Mouse (Mus musculus): Measurements from ENCODE around the gene Cry2. TPM values are rescaled to one million over a fixed set of nuclear protein-coding genes. Genes with fewer than 3 reads are reported as not detected.

Cry2 gene
- total and polyA plus RNA-seq, 2 experiments from 2014 or later = 36.7 to 43.2 TPM

- DNase-seq (no peak), ATAC-seq (no peak)
- Histone ChIP-seq H3K36me3 (ENCODE audit: insufficient read depth) (no peaks in the 10 kb centered on the region), H3K4me1 (ENCODE audit: insufficient read depth) (0 out of 2 replicates have a peak, but pooled peaks cover 4% of the 10 kb centered on the region), H3K4me3 (ENCODE audit: low read depth, low read length) (no peak overlapping the region), H3K9me3 (ENCODE audit: low read length) (no peaks in the 10 kb centered on the region), H3K4me2 (ENCODE audit: low read depth) (no peak overlapping the region), H3K27ac (ENCODE audit: low read depth, low read length) (no peak overlapping the region), H3K27me3 (ENCODE audit: insufficient read depth, low read length) (no peaks in the 10 kb centered on the region), H3K9ac (no peak overlapping the region)
- TF ChIP-seq CTCF (IDR thresholded peaks at IDR 0.05; ENCODE audit: low read depth) = no peak
- 53% methylated on average over 9 of the region's 9 CpGs for WGBS
These were observed 12.0 kb upstream of the Cry2 start for GRCm38 (mm10) chr2:92445890-92446289.

DNA sequence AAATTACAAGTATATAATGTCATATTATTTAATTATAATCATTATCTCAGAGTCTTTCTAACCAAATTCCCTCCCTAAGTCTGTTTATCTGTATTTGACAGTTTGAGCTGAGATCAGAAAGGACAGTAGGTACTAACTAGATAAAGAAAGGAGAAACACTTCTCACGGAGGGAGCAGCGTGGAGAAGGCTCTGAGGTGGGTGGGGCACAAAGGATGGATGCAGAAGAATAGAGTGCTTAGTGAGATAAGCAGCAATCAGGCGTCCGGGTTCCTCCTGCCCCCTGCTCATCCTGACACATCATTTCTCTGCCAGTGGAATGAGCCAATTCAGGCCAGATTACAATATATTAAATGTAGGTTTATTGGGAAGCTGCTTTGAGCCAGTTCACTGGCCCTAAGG lies 10.5 kb upstream of the Cry2 start:
- Histone ChIP-seq H3K4me2 (ENCODE audit: low read depth) (no peak overlapping the region), H3K9ac (no peak overlapping the region), H3K4me1 (ENCODE audit: insufficient read depth) (0 out of 2 replicates have a peak, but pooled peaks cover 4% of the 10 kb centered on the region), H3K9me3 (ENCODE audit: low read length) (no peaks in the 10 kb centered on the region), H3K36me3 (ENCODE audit: insufficient read depth) (no peaks in the 10 kb centered on the region), H3K27me3 (ENCODE audit: insufficient read depth, low read length) (no peaks in the 10 kb centered on the region), H3K4me3 (ENCODE audit: low read depth, low read length) (no peak overlapping the region), H3K27ac (ENCODE audit: low read depth, low read length) (no peak overlapping the region)
- ATAC-seq (no peak), DNase-seq (no peak)
- TF ChIP-seq CTCF (IDR thresholded peaks at IDR 0.05; ENCODE audit: low read depth) = no peak
- 43% methylated on average over 4 of the region's 4 CpGs for WGBS

DNA sequence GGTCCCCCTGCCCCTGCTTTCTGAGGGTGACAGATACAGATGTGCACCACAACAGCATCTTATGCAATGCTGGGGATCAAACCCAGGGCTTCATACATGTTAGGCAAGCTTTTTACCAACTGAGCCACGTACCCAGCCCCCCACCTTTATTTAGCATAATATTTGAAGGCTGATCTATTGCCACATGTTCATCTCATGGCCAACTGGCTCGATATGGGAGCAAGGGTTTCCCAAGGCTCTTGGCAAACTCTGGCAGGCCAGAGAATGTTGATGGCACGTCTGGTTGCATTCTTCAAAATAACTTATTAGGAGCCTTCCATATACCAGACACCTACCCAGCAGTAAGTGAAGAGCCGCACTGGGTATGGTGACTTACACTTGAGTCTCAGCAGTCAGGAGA lies 9.5 kb upstream of the Cry2 start:
- H3K4me1 ChIP-seq (ENCODE audit: insufficient read depth) = 0 out of 2 replicates have a peak, but pooled peaks cover 4% of the 10 kb centered on the region
- H3K36me3 ChIP-seq (ENCODE audit: insufficient read depth) = no peaks in the 10 kb centered on the region
- DNase-seq (no peak), ATAC-seq (no peak)
- TF ChIP-seq CTCF (IDR thresholded peaks at IDR 0.05; ENCODE audit: low read depth) = no peak
- H3K9me3 ChIP-seq (ENCODE audit: low read length) = no peaks in the 10 kb centered on the region
- no peaks in the 10 kb centered on the region for H3K27me3 ChIP-seq (ENCODE audit: insufficient read depth, low read length)
- 76% methylated on average over 4 of the region's 4 CpGs for WGBS
- H3K9ac ChIP-seq = no peak overlapping the region
- no peak overlapping the region for H3K4me2 ChIP-seq (ENCODE audit: low read depth)
- H3K27ac ChIP-seq (ENCODE audit: low read depth, low read length) = no peak overlapping the region
- no peak overlapping the region for H3K4me3 ChIP-seq (ENCODE audit: low read depth, low read length)

- Histone ChIP-seq H3K4me1 (ENCODE audit: insufficient read depth) (0 out of 2 replicates have a peak, but pooled peaks cover 4% of the 10 kb centered on the region), H3K27ac (ENCODE audit: low read depth, low read length) (no peak overlapping the region), H3K4me3 (ENCODE audit: low read depth, low read length) (no peak overlapping the region), H3K27me3 (ENCODE audit: insufficient read depth, low read length) (no peaks in the 10 kb centered on the region), H3K9ac (no peak overlapping the region), H3K9me3 (ENCODE audit: low read length) (no peaks in the 10 kb centered on the region), H3K36me3 (ENCODE audit: insufficient read depth) (no peaks in the 10 kb centered on the region), H3K4me2 (ENCODE audit: low read depth) (no peak overlapping the region)
- DNase-seq (peak; percentile 44), ATAC-seq (peak; percentile 73; the same call in 1 of the 2 replicates)
- WGBS = 65% methylated on average over 12 of the region's 12 CpGs
- no peak for TF ChIP-seq CTCF (IDR thresholded peaks at IDR 0.05; ENCODE audit: low read depth)
These were observed 8.7 kb upstream of the Cry2 start for GRCm38 (mm10) chr2:92442419-92443001.

- WGBS = 61% methylated on average over 6 of the region's 6 CpGs
- Histone ChIP-seq H3K4me3 (ENCODE audit: low read depth, low read length) (no peak overlapping the region), H3K4me1 (ENCODE audit: insufficient read depth) (0 out of 2 replicates have a peak, but pooled peaks cover 4% of the 10 kb centered on the region), H3K4me2 (ENCODE audit: low read depth) (no peak overlapping the region), H3K9me3 (ENCODE audit: low read length) (no peaks in the 10 kb centered on the region), H3K27ac (ENCODE audit: low read depth, low read length) (no peak overlapping the region), H3K27me3 (ENCODE audit: insufficient read depth, low read length) (no peaks in the 10 kb centered on the region), H3K36me3 (ENCODE audit: insufficient read depth) (no peaks in the 10 kb centered on the region), H3K9ac (no peak overlapping the region)
- ATAC-seq (no peak), DNase-seq (no peak)
- TF ChIP-seq CTCF (IDR thresholded peaks at IDR 0.05; ENCODE audit: low read depth) = no peak
These were observed 6.6 kb upstream of the Cry2 start for GRCm38 (mm10) chr2:92440432-92440831.

GRCm38 (mm10) chr2:92438567-92438966 lies 4.7 kb upstream of the Cry2 start:
- H3K9ac ChIP-seq = no peak overlapping the region
- ATAC-seq (no peak), DNase-seq (no peak)
- TF ChIP-seq CTCF (IDR thresholded peaks at IDR 0.05; ENCODE audit: low read depth) = no peak
- H3K27me3 ChIP-seq (ENCODE audit: insufficient read depth, low read length) = no peaks in the 10 kb centered on the region
- peaks cover 12% of the 10 kb centered on the region for H3K4me1 ChIP-seq (ENCODE audit: insufficient read depth)
- 61% methylated on average over 3 of the region's 3 CpGs for WGBS
- H3K4me3 ChIP-seq (ENCODE audit: low read depth, low read length) = no peak overlapping the region
- no peaks in the 10 kb centered on the region for H3K36me3 ChIP-seq (ENCODE audit: insufficient read depth)
- H3K27ac ChIP-seq (ENCODE audit: low read depth, low read length) = no peak overlapping the region
- no peaks in the 10 kb centered on the region for H3K9me3 ChIP-seq (ENCODE audit: low read length)
- H3K4me2 ChIP-seq (ENCODE audit: low read depth) = no peak overlapping the region

DNA sequence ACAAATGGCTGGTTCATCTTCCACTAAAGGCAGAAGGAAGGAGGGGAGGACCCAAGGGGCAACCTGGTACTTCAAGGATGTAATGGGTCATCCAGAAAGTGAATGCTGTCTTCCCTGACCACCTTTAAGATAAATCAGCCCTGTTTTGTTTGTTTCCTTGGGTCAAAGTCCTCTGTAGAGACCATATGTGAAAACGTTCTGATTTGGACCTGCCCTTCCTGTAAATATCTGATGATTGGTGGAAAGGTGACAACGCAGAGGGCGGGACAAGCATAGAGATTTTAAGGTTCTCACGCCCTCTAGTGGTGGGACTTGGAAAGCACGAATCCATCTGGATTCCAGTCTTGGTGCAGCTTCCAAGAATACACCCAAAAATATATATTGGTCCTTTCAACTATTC lies 4.0 kb upstream of the Cry2 start:
- no peak overlapping the region for H3K27ac ChIP-seq (ENCODE audit: low read depth, low read length)
- H3K27me3 ChIP-seq (ENCODE audit: insufficient read depth, low read length) = no peaks in the 10 kb centered on the region
- TF ChIP-seq CTCF (IDR thresholded peaks at IDR 0.05; ENCODE audit: low read depth) = peak; percentile 86
- ATAC-seq (no peak), DNase-seq (peak; percentile 85)
- H3K4me1 ChIP-seq (ENCODE audit: insufficient read depth) = peaks cover 12% of the 10 kb centered on the region
- no peaks in the 10 kb centered on the region for H3K9me3 ChIP-seq (ENCODE audit: low read length)
- H3K4me2 ChIP-seq (ENCODE audit: low read depth) = peak overlapping the region; percentile 24; the same call in 1 of the 2 replicates
- H3K4me3 ChIP-seq (ENCODE audit: low read depth, low read length) = no peak overlapping the region
- H3K9ac ChIP-seq = no peak overlapping the region
- H3K36me3 ChIP-seq (ENCODE audit: insufficient read depth) = no peaks in the 10 kb centered on the region
- WGBS = under 1% methylated on average over 5 of the region's 5 CpGs

Measured in forebrain, postnatal 0 days (tissue).